Mouse (Mus musculus): ENCODE data around the gene Rheb.

- TF ChIP-seq POLR2A (IDR thresholded peaks at IDR 0.05; ENCODE audit: low read depth, low read length) = no peak
- no peak for TF ChIP-seq CTCF (IDR thresholded peaks at IDR 0.05; ENCODE audit: extremely low read depth, insufficient read length, insufficient replicate concordance, low read depth, low read length)
Measured at GRCm38 (mm10) chr5:24873221-24873620, 30.8 kb upstream of the Rheb start.
